Mouse (Mus musculus) liver, embryonic 14.5 days (tissue): ENCODE data around the gene Rhod. TPM values are rescaled to one million over a fixed set of nuclear protein-coding genes. Genes with fewer than 3 reads are reported as not detected.
A peak's percentile ranks its signal among the peaks of the same experiment; 100 is the strongest.

ENCODE experiments used
- ATAC-seq: fragments of 200-750 bp; cut with Nextera tagmentation; 2 replicates; pipeline ENCODE4 v1.8.0; 2017; ENCODE audit warnings: moderate number of reproducible peaks, mild to moderate bottlenecking, moderate library complexity; ENCODE audit not compliant: insufficient read depth
- DNase-seq, 3 experiments: peaks; one replicate each; pipeline ENCODE4 v3.0.0-alpha.2; 2012 to 2013; ENCODE audit warnings: low read depth in 3 of 3, low spot score in 3 of 3
- H3K27ac ChIP-seq: fragments of 300-500 bp; sonication (generic); 2 replicates; pipeline ENCODE4 v1.5.1; 2014; ENCODE audit warnings: moderate library complexity, mild to moderate bottlenecking, control low read depth, inconsistent platforms
- H3K27me3 ChIP-seq: fragments of 300-500 bp; sonication (generic); 2 replicates; pipeline ENCODE4 v1.6.1; 2014; ENCODE audit warnings: mild to moderate bottlenecking, low read length, moderate library complexity; ENCODE audit not compliant: control insufficient read depth, insufficient read depth
- H3K36me3 ChIP-seq: fragments of 300-500 bp; sonication (generic); replicated peaks from 2 replicates; pipeline ENCODE4 v1.6.1; 2014; ENCODE audit warnings: low read depth; ENCODE audit not compliant: control insufficient read depth, insufficient read depth
- H3K4me1 ChIP-seq, 2 experiments: fragments of 200-500 bp in 1 of 2; fragments of 300-500 bp in 1 of 2; sonication (generic) in 1 of 2; replicated peaks; 2 replicates each; pipeline ENCODE4 v1.6.1; 2012 to 2014; ENCODE audit warnings: antibody characterized with exemption in 1 of 2, inconsistent platforms in 1 of 2, low read length in 1 of 2; ENCODE audit not compliant: control insufficient read depth in 2 of 2, insufficient read depth in 2 of 2
- H3K4me2 ChIP-seq: fragments of 300-500 bp; sonication (generic); 2 replicates; pipeline ENCODE4 v1.6.1; 2014; ENCODE audit warnings: low read depth, mild to moderate bottlenecking, control low read depth, moderate library complexity
- H3K4me3 ChIP-seq, 2 experiments: fragments of 200-500 bp in 1 of 2; fragments of 300-500 bp in 1 of 2; sonication (generic) in 1 of 2; 2 replicates each; pipeline ENCODE4 v1.5.1; 2012 to 2014; ENCODE audit warnings: low read depth in 2 of 2, low read length in 2 of 2, mild to moderate bottlenecking in 2 of 2, control low read depth in 1 of 2, inconsistent platforms in 1 of 2, moderate library complexity in 1 of 2; ENCODE audit not compliant: insufficient read depth in 1 of 2
- H3K9ac ChIP-seq: fragments of 300-500 bp; sonication (generic); replicated peaks from 2 replicates; pipeline ENCODE4 v1.6.1; 2014; ENCODE audit warnings: mild to moderate bottlenecking, control low read depth, moderate library complexity
- H3K9me3 ChIP-seq: fragments of 300-500 bp; sonication (generic); 2 replicates; pipeline ENCODE4 v1.6.1; 2016; ENCODE audit warnings: low read length, mixed read lengths; ENCODE audit not compliant: control insufficient read depth
- CTCF ChIP-seq: IDR thresholded peaks from 2 replicates; pipeline ENCODE4 v1.5.1; 2016; ENCODE audit warnings: antibody characterized with exemption, low read depth, control low read depth
- EP300 ChIP-seq: IDR thresholded peaks from 2 replicates; pipeline ENCODE4 v1.6.1; 2016; ENCODE audit warnings: antibody characterized with exemption, low read depth
- WGBS: fragments of 180-500 bp; shearing (Covaris S2); extraction: QIAGEN DNeasy Blood & Tissue Kit; methylation state at CpG from one replicate; pipeline ENCODE4 v1.1.7; 2014; ENCODE audit not compliant: insufficient replicate concordance; 5-methylcytosine and 5-hydroxymethylcytosine counted together
- polyA plus RNA-seq, 2 experiments: library from polyadenylated mRNA; depleted of rRNA in 1 of 2; stranded (reverse) in 1 of 2; unstranded in 1 of 2; fragments of >200 nt; fragmentation: Nextera tagmentation in 1 of 2; extraction: Ambion mirVana in 1 of 2; gene quantifications; 2 replicates each; pipeline versions ENCODE4 v1.2.1 to v1.2.3; 2012 to 2014

The Rhod gene
- polyA plus RNA-seq, 2 experiments: 3.8 to 6.4 TPM

DNA sequence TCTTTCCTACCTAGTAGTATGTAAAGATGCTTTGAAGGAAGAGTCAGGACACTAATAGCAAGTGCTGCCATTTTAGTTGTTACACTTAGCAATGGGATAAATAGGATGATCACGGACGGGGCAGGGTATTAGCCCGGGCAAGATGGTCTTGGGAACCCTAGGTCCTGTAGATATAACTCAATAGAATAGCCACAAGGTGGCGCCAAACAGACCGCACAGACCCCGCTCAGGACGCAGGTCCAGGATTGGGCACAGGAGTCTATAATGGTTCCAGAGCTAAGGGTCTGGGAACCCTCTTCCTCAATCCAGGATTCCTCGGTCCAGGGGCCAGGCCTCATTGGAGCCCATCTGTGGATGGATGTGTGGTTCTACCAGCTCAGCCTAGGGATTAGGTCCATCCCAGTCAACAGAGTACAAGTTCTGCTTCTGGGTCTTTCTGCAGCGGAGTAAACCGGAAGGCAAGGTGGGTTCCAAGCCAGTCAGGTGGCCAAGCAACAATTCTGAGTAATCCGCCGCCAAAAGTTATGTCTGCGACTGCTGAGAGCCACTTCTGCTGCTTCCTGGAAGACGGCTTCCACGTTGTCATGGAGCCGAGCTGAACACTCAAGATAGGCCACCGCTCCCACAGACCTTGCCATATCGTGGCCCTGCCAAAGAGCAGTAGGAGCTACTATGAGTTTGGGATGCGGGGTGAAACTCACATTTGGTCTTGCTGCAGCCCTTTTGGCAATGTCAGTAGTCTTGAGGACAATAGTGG, 13.4 kb downstream of the Rhod start:
- Histone ChIP-seq H3K4me2 (no peak overlapping the region), H3K27ac (no peak overlapping the region), H3K36me3 (no peaks in the 10 kb centered on the region), H3K4me3 (no peak overlapping the region), H3K4me1 (peaks cover 0 to 2% of the 10 kb centered on the region in 2 experiments; a peak in 1 of 4 replicates), H3K9me3 (no peaks in the 10 kb centered on the region), H3K27me3 (no peaks in the 10 kb centered on the region), H3K9ac (no peak overlapping the region)
- peak; percentile 83 for TF ChIP-seq CTCF
- TF ChIP-seq EP300: no peak
- no peak for ATAC-seq
- WGBS: 51% methylated on average over 19 of the region's 19 CpGs
- no peak for DNase-seq

DNA sequence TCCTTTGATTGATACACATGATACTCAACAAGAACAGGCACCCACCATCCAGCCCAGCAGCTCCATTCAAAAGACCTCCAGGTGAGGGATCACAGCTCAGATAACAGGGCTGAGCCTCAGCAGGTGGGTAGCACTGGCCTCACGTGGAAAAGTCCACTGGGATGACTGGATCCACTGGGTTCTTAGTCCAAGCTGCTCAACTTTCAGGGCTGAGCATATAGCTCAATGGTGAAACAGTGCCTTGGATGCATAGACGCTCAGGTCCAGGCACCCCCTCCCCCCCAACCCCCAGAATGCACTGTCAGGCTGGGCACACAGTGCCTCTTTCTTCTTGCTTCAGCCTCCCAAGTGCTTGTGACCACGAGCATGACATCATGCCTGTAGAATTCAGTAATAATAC, 16.2 kb downstream of the Rhod start:
- DNase-seq (no peak), ATAC-seq (no peak)
- Histone ChIP-seq H3K4me1 (peaks cover 0 to 10% of the 10 kb centered on the region in 2 experiments; a peak in 2 of 4 replicates), H3K9me3 (no peaks in the 10 kb centered on the region), H3K27me3 (no peaks in the 10 kb centered on the region), H3K4me3 (no peak overlapping the region), H3K4me2 (no peak overlapping the region), H3K36me3 (no peaks in the 10 kb centered on the region), H3K9ac (no peak overlapping the region), H3K27ac (no peak overlapping the region)
- TF ChIP-seq EP300 (no peak), CTCF (no peak)
- WGBS: 42% methylated on average over 3 of the region's 3 CpGs

DNA sequence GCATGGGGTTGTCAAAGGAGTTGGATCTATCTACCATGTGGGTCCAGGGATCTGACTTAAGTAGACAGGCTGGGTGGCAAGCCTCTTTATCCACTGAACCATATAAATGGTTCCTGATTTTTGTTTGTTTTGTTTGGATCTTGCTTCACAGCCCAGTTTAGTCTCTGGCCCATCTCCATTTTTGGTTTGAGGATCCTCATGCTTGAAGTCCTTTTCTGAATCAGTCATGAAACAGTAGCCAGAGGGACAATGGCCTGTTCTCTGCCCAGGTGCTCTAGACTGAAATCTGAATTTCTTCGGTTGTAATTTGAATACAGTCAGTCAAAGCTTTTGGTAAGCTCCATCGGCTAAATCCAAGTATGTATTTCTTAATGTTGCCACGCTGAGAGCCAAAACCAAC, 16.7 kb downstream of the Rhod start:
- Histone ChIP-seq H3K27ac (no peak overlapping the region), H3K9me3 (no peaks in the 10 kb centered on the region), H3K4me3 (no peak overlapping the region), H3K9ac (no peak overlapping the region), H3K27me3 (no peaks in the 10 kb centered on the region), H3K4me1 (peaks cover 0 to 10% of the 10 kb centered on the region in 2 experiments; a peak in 2 of 4 replicates), H3K4me2 (no peak overlapping the region), H3K36me3 (no peaks in the 10 kb centered on the region)
- DNase-seq: no peak
- no peak for ATAC-seq
- 71% methylated on average over 3 of the region's 3 CpGs for WGBS
- no peak for TF ChIP-seq CTCF

DNA sequence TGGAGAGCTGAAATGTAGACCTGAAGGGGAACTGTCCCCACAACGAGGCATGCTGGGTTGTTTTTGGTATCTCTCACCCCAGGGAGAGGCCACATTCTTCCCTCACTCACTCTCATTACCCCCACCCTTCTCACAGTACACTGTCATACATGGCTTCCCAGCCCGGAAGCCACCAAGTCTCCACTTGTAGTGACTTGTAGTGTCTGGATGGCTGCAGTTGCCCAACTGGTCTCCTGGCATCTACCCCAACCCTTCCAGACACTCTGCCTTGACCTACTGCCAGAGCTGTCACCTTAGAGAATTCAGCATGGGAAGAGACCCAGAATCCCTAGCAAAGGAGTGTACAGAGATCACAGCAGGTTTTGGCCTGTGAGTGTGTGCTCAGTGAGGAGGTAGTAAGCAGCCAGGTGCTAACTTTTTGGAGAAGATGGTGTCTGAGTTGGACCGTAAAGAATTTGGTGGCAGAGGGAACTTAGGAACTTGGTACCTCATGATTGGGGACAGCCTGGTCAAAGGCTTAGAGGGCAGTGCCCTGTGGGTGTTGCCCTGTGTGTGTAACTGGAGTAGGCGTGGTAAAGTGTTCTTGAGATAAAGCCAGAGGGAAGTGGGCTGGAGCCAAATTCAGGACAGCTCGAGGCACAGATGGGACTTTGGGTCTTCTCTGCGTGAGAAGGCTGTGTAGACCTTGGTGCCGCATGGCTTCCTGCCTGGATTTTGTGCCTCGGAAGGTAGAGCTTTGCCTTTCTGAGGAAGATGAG, 18.9 kb downstream of the Rhod start:
- TF ChIP-seq CTCF: no peak
- no peak for TF ChIP-seq EP300
- Histone ChIP-seq H3K4me1 (peaks cover 0 to 10% of the 10 kb centered on the region in 2 experiments; a peak in 2 of 4 replicates), H3K4me3 (no peak overlapping the region), H3K4me2 (no peak overlapping the region), H3K27me3 (no peaks in the 10 kb centered on the region), H3K27ac (no peak overlapping the region), H3K9me3 (no peaks in the 10 kb centered on the region), H3K36me3 (no peaks in the 10 kb centered on the region), H3K9ac (no peak overlapping the region)
- ATAC-seq (no peak), DNase-seq (no peak)
- WGBS: 46% methylated on average over 8 of the region's 8 CpGs

DNA sequence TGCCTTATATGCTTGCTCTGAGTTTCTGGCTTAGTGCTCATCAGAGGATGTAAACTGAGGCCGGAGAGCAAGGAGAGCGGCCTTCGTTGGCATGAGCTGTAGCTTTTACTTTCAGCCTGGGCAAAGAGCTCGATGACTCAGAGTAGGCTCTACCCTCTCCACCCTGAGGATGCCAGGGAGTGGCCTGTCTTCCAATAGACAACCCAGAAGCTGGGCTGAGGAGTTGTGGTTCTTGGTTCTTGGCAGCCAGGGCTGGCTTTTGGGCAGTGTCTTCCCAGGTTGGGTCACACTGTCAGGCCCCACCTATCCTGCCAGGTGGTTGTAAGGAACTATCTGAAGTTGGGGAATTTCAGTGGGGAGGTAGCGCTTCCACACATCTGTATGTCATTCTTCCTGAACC, 19.5 kb downstream of the Rhod start:
- no peak for ATAC-seq
- Histone ChIP-seq H3K9me3 (no peaks in the 10 kb centered on the region), H3K27me3 (no peaks in the 10 kb centered on the region), H3K4me2 (no peak overlapping the region), H3K4me3 (no peak overlapping the region), H3K4me1 (peaks cover 0 to 10% of the 10 kb centered on the region in 2 experiments; a peak in 2 of 4 replicates), H3K9ac (no peak overlapping the region), H3K36me3 (no peaks in the 10 kb centered on the region), H3K27ac (no peak overlapping the region)
- WGBS: 70% methylated on average over 5 of the region's 5 CpGs
- no peak for TF ChIP-seq EP300
- TF ChIP-seq CTCF: no peak
- no peak for DNase-seq
